Mouse (Mus musculus): Measurements from ENCODE around the gene Asap3.

Gene Asap3

GRCm38 (mm10) chr4:136283783-136284182 is 77.6 kb downstream of the Asap3 start:
- no peak for TF ChIP-seq GATA4 (IDR thresholded peaks at IDR 0.05; ENCODE audit: insufficient replicate concordance, low read length)

- no peak for TF ChIP-seq GATA4 (IDR thresholded peaks at IDR 0.05; ENCODE audit: insufficient replicate concordance, low read length)
Observed at GRCm38 (mm10) chr4:136284455-136284854, 78.3 kb downstream of the Asap3 start, which contains the start of gene Zfp46. Zfp46 (plus strand) TSS chr4:136284683.

- no peak for TF ChIP-seq GATA4 (IDR thresholded peaks at IDR 0.05; ENCODE audit: insufficient replicate concordance, low read length)
Observed at GRCm38 (mm10) chr4:136284891-136285290, 78.7 kb downstream of the Asap3 start.

GRCm38 (mm10) chr4:136285348-136285810 is 79.2 kb downstream of the Asap3 start:
- no peak for TF ChIP-seq GATA4 (IDR thresholded peaks at IDR 0.05; ENCODE audit: insufficient replicate concordance, low read length)

GRCm38 (mm10) chr4:136285811-136286371 is 79.7 kb downstream of the Asap3 start:
- no peak; the same call in 1 of the 2 replicates for TF ChIP-seq GATA4 (IDR thresholded peaks at IDR 0.05; ENCODE audit: insufficient replicate concordance, low read length)

GRCm38 (mm10) chr4:136289918-136290780 is 84.0 kb downstream of the Asap3 start:
- TF ChIP-seq GATA4 (IDR thresholded peaks at IDR 0.05; ENCODE audit: insufficient replicate concordance, low read length), result no peak

- TF ChIP-seq GATA4 (IDR thresholded peaks at IDR 0.05; ENCODE audit: insufficient replicate concordance, low read length), result no peak
Observed at GRCm38 (mm10) chr4:136290781-136291595, 84.8 kb downstream of the Asap3 start.

- TF ChIP-seq GATA4 (IDR thresholded peaks at IDR 0.05; ENCODE audit: insufficient replicate concordance, low read length), result no peak
Observed at GRCm38 (mm10) chr4:136291692-136292091, 85.5 kb downstream of the Asap3 start.
